Mouse (Mus musculus): Measurements from ENCODE around the gene Wdr26. TPM values are rescaled to one million over a fixed set of nuclear protein-coding genes. Genes with fewer than 3 reads are reported as not detected.

Wdr26 gene
- polyA plus RNA-seq (2014; fragmentation: Nextera tagmentation; extraction: Ambion mirVana): 43.7 and 47.3 TPM in 2 replicates

- peak; percentile 16; the same call in 1 of the 2 replicates for TF ChIP-seq CTCF (IDR thresholded peaks at IDR 0.05; ENCODE audit: low read depth)
- ATAC-seq (ENCODE audit: insufficient read depth) (peak; percentile 95), DNase-seq (peak; percentile 92)
- H3K27ac ChIP-seq (ENCODE audit: low read depth): peak within 1 kb of the TSS; percentile 94
- no peaks in the 10 kb centered on the region for H3K9me3 ChIP-seq (ENCODE audit: low read depth, low read length)
- H3K4me2 ChIP-seq: peak within 1 kb of the TSS; percentile 87
- H3K4me3 ChIP-seq (ENCODE audit: low read depth, low read length): peak within 1 kb of the TSS; percentile 99
- no peaks in the 10 kb centered on the region for H3K27me3 ChIP-seq (ENCODE audit: insufficient read depth, low read length)
- under 1% methylated on average over 54 of the region's 54 CpGs for WGBS
- peaks cover 14% of the 10 kb centered on the region for H3K36me3 ChIP-seq (ENCODE audit: insufficient read depth)
- peaks cover 3% of the 10 kb centered on the region; the same call in 1 of the 2 replicates for H3K4me1 ChIP-seq (ENCODE audit: insufficient read depth)
- H3K9ac ChIP-seq: peak within 1 kb of the TSS; percentile 99
Observed at GRCm38 (mm10) chr1:181211920-181212633, at the start of gene Wdr26. TSS of gene Wdr26 (minus strand) at chr1:181212001.

DNA sequence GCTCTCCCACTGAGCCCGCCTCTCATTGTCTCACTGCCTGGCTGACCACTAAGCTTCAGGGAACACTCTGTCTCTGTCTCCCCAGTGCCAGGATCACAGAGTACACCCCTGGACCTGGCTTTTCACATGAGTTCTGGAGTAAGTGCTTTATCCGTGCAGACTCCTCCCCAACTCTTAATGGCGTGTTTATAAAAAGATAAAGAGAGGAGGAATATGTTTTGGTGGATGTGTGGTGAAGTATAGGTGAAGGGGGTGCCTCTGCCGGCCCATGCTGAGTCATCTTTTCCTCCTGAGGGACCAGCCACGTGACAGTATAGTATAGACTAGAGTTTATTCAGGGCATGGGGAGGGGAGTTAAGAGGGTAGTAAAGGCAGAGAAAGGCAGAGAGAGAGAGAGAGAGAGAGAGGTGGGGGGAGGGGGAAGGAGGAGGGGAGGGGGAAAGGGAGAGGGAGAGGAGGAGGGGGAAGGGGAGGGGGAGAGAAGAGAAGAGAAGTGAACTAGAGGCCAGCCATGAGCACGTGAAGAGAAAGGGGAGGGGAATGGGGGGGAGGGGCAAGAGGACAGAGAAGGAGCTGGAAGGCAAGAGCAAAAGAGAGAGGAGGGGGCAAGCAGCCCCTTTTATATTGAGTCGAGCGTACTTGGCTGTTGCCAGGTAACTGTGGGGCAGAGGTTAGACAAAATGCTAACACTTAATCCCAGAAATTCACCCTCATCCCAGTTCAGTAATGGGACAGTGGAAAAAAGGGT is 49.3 kb upstream of the Wdr26 start:
- no peaks in the 10 kb centered on the region for H3K27me3 ChIP-seq (ENCODE audit: insufficient read depth, low read length)
- H3K36me3 ChIP-seq (ENCODE audit: insufficient read depth): no peaks in the 10 kb centered on the region
- WGBS: 13% methylated on average over 8 of the region's 8 CpGs
- no peak overlapping the region for H3K9ac ChIP-seq
- peak; percentile 15; the same call in 1 of the 2 replicates for ATAC-seq (ENCODE audit: insufficient read depth)
- no peak for TF ChIP-seq CTCF (IDR thresholded peaks at IDR 0.05; ENCODE audit: low read depth)
- no peak overlapping the region for H3K4me3 ChIP-seq (ENCODE audit: low read depth, low read length)
- no peak for DNase-seq
- peaks cover 3% of the 10 kb centered on the region for H3K4me1 ChIP-seq (ENCODE audit: insufficient read depth)
- H3K4me2 ChIP-seq: no peak overlapping the region
- peak overlapping the region; percentile 42; the same call in 1 of the 2 replicates for H3K27ac ChIP-seq (ENCODE audit: low read depth)
- H3K9me3 ChIP-seq (ENCODE audit: low read depth, low read length): no peaks in the 10 kb centered on the region

GRCm38 (mm10) chr1:181260422-181260821 is 48.6 kb upstream of the Wdr26 start:
- WGBS: 86% methylated on average over 10 of the region's 10 CpGs
- H3K4me1 ChIP-seq (ENCODE audit: insufficient read depth): peaks cover 10% of the 10 kb centered on the region
- no peak for DNase-seq

DNA sequence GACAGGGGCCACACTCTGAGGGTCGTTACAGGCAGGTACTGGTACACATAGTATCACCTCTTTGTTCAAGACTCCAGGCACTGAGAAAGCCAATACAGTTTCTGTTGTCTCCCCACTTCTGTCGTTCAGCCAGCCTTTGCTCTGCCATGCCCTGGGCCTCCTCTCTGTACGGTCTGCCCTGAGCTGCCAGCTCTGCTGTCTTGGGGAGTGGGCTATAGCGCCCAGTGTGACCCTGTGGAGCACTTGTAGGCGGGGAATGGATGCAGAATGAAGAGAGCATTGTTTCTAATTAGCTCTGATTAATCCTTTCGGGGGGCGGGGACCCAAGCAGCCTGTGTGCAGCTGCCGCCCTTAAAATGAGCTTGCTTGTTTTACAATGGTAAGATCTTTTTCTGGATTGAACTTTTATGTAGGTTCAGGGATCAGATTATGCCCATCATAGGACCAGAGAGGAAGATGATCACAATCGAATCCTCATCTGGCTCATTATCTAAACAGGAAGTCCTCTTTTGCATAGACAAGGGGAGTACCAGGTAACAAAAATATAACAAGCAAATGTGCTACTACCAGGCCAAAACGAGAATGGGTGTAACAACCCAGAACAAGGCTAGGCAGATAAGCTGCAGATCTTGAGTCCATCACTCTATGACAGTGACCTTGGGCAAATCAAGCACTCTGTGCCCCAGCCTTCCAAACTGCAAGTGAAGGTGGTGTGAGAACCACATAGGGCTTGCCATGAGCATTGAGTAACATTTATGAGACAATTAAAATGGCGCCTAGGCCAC is 48.0 kb upstream of the Wdr26 start:
- no peaks in the 10 kb centered on the region for H3K27me3 ChIP-seq (ENCODE audit: insufficient read depth, low read length)
- H3K9me3 ChIP-seq (ENCODE audit: low read depth, low read length): no peaks in the 10 kb centered on the region
- H3K36me3 ChIP-seq (ENCODE audit: insufficient read depth): no peaks in the 10 kb centered on the region
- H3K27ac ChIP-seq (ENCODE audit: low read depth): no peak overlapping the region
- WGBS: 62% methylated on average over 11 of the region's 11 CpGs
- TF ChIP-seq CTCF (IDR thresholded peaks at IDR 0.05; ENCODE audit: low read depth): no peak
- H3K4me3 ChIP-seq (ENCODE audit: low read depth, low read length): no peak overlapping the region
- ATAC-seq (ENCODE audit: insufficient read depth): no peak
- H3K4me2 ChIP-seq: no peak overlapping the region
- DNase-seq: no peak
- peaks cover 11% of the 10 kb centered on the region for H3K4me1 ChIP-seq (ENCODE audit: insufficient read depth)
- no peak overlapping the region for H3K9ac ChIP-seq

More at GRCm38 (mm10) chr1:181260422-181260821, 48.6 kb upstream of the Wdr26 start:
- no peak for TF ChIP-seq CTCF (IDR thresholded peaks at IDR 0.05; ENCODE audit: low read depth)
- Histone ChIP-seq H3K4me3 (ENCODE audit: low read depth, low read length) (no peak overlapping the region), H3K9me3 (ENCODE audit: low read depth, low read length) (no peaks in the 10 kb centered on the region), H3K4me2 (no peak overlapping the region), H3K27ac (ENCODE audit: low read depth) (peak overlapping the region; percentile 42; the same call in 1 of the 2 replicates), H3K27me3 (ENCODE audit: insufficient read depth, low read length) (no peaks in the 10 kb centered on the region), H3K9ac (no peak overlapping the region), H3K36me3 (ENCODE audit: insufficient read depth) (no peaks in the 10 kb centered on the region)
- ATAC-seq (ENCODE audit: insufficient read depth): no peak

- Histone ChIP-seq H3K27ac (ENCODE audit: low read depth) (no peak overlapping the region), H3K9me3 (ENCODE audit: low read depth, low read length) (no peaks in the 10 kb centered on the region), H3K36me3 (ENCODE audit: insufficient read depth) (no peaks in the 10 kb centered on the region), H3K4me1 (ENCODE audit: insufficient read depth) (peaks cover 11% of the 10 kb centered on the region), H3K4me2 (no peak overlapping the region), H3K27me3 (ENCODE audit: insufficient read depth, low read length) (no peaks in the 10 kb centered on the region), H3K9ac (no peak overlapping the region), H3K4me3 (ENCODE audit: low read depth, low read length) (no peak overlapping the region)
- no peak for ATAC-seq (ENCODE audit: insufficient read depth)
- TF ChIP-seq CTCF (IDR thresholded peaks at IDR 0.05; ENCODE audit: low read depth): peak; percentile 8; the same call in 1 of the 2 replicates
- no peak for DNase-seq
- WGBS: 38% methylated on average over 5 of the region's 5 CpGs
Observed at GRCm38 (mm10) chr1:181259056-181259455, 47.3 kb upstream of the Wdr26 start.

DNA sequence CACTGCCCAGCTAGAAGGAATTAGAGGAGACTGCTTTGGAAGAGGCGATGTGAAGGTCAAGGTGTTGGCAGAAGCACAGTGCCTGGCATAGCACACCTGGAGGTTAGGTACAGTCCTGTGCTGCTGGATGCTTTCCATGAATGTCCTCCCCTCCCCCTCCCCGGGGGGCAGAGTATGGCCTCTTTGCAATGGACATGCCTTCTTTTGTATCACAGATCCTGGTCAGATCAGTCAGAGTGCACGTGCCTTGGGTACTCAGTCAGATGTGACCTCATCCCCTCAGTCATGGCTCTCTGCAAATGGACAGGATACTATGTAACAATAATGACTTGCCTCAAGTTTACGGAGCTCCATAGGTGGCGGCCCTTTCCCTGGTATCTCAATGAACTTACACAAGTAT is 46.8 kb upstream of the Wdr26 start:
- DNase-seq (no peak), ATAC-seq (ENCODE audit: insufficient read depth) (no peak)
- no peak for TF ChIP-seq CTCF (IDR thresholded peaks at IDR 0.05; ENCODE audit: low read depth)
- Histone ChIP-seq H3K27me3 (ENCODE audit: insufficient read depth, low read length) (no peaks in the 10 kb centered on the region), H3K4me2 (no peak overlapping the region), H3K4me1 (ENCODE audit: insufficient read depth) (peaks cover 11% of the 10 kb centered on the region), H3K9ac (no peak overlapping the region), H3K36me3 (ENCODE audit: insufficient read depth) (no peaks in the 10 kb centered on the region), H3K27ac (ENCODE audit: low read depth) (no peak overlapping the region), H3K4me3 (ENCODE audit: low read depth, low read length) (no peak overlapping the region), H3K9me3 (ENCODE audit: low read depth, low read length) (no peaks in the 10 kb centered on the region)
- WGBS: 76% methylated on average over 5 of the region's 5 CpGs
